Mouse (Mus musculus) erythroblast, embryonic 14.5 days (primary cell): ENCODE data around the gene Dpp6.

Experiments
- GATA1 ChIP-seq: IDR thresholded peaks from 2 replicates; pipeline ENCODE4 v1.6.1; 2012; ENCODE audit warnings: low read length, inconsistent platforms, mixed read lengths
- TAL1 ChIP-seq: IDR thresholded peaks from 3 replicates; pipeline ENCODE4 v1.6.1; 2012; ENCODE audit warnings: low read length, inconsistent platforms, mixed read lengths

- TF ChIP-seq TAL1 (no peak), GATA1 (no peak)
These were observed 95.0 kb downstream of the Dpp6 start for GRCm38 (mm10) chr5:26911965-26912364.
